Mouse (Mus musculus) CD8-positive naive resting alpha-beta T cell, adult 2 months (primary cell): ENCODE results near the gene Smim8.
"Not testable (repeated sequence)": the region's sequence is repeated elsewhere in the genome, so short reads cannot be mapped to it uniquely, and the experiment has no call there.

Experiments
- DNase-seq, 2 experiments: peaks; one replicate each; pipeline ENCODE4 v3.0.0; 2022; ENCODE audit warnings: low read depth in 2 of 2, low spot score in 2 of 2

Gene Smim8

DNA sequence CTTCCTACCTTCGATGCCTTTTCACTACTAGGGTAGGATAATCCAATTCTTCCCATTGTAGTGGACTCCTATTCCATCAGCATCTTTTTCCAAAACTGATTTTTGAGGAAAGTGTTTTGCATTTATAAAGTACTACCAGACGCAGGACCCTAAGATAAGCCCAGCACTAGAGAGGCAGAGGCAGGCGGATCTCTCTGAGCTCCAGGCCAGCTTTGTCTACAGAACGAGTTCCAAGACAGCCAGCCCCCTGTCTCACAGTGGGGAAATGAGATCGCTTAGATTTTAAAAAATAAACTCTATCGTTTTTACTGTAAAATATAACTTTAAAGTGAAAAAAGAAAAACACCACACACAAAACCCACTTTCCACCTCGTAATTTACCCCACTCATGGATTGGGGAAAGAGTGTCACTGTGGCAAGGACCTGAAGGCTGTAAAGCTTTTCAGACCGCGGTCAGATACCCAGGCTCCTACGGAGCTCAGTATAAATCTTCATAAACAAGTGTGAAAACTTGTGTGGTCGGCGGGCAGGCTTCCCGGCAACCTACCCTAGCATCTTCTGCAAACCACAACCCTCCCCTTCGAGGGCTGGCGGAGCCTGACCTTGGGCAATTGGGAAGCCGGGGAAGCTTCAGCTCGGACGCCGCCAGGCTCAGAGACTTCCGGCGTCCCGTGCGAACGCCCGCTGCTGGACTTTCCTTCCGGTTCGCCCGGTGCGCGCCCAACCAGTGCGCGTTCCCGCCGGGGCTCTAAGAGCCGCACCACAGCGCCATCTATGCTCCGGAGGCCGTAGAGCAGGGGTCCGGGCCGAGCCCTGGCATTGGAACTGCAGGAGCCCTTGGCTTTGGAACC is at the start of gene Smim8:
TSS of gene Smim8 (minus strand) at position 747 of the 851 bp plus-strand sequence.
- peak; percentile 86 to 88 for DNase-seq

DNA sequence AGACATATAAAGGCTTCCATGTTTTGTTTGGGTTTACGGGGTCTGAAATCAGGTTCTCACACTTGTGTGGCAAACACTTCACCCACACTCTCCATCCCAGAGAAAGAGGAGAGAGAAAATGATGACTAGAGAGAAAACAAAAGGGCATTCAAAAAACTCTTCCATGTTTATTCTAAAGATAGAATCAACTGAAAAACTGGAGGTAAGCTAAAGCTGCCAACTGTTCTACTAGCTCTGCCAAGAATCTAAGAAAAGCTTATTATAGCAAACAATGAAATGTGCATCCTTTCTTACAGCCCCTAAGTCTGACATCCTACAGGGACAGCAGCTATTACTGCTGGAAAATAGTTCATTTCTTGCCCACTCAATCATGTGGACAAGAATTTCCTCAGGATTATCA is 45.7 kb upstream of the Smim8 start:
- no peak for DNase-seq

DNA sequence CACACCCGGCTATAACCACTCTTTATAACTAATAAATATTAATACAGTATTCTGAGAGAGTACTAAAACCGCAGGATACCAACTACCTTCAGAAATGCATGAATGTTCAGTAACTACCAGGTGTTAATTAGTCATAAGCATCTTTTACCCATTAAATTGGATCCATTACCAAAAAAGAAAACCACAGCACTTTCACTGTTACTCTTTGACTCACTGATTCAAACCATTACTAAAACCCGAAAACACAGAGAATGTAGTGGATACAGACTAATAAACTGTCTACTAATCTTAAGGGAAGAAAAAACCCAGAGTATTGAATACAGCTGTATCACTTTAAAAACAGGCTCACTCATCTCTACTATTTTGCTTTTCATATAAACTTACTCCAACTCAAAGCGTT is 41.7 kb upstream of the Smim8 start:
- no peak for DNase-seq

DNA sequence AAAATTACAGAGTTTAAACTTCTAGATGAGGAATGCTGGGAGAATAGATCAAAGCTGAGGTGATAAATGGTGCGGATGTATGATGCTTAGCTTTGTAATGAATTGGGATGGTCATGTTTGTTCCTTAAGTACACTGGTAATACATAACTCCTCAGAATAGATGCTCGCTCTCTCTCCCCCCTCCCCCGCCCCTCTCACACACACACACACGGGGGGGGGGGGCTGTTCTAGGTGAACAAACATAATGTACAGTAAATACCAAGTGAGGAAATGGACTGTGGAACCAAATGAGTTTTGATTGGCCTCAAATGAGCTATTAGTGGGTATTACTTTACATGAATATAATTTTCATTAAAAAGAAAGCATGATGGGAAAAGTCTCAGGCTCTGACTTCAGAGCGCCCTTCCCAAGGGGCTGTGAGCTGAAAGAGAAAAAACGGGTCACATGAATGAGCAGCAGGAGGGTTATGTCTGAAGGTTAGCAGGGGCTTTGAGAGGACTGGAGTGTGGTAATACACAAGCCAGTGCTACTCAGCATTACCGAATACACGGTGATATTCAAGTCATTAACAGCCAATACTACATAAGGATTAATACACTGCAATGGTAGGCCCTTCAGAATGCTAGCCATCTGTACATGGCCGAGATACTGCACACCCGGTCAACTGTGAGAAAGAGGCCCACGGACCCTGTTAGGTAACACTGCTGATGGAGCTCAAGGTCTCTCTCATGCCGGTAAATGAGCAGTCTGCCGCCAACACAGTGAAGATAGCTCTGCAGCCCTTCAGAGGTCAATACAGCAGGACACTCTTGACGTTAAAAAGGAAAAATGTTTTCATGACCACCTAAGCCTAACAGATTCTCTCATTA is 23.2 kb upstream of the Smim8 start:
- DNase-seq = no peak

DNA sequence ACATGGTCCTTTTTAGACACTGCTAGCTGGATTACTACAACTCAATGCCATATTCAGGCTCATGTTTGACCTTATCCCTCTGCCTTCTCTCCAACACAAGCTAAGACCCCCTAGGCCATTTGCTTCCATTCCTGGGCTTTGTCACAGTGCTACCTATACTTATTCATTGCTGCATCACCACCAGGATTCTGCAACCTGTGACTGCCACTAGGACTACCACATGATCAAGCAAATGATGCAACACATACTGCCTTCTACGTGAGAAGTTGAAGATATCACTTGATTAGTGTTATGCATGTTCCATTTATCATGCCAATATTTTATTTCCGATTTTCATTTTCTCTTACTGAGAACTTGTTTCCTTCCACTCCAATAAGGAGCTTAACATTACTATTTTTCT is 19.8 kb upstream of the Smim8 start:
- no peak for DNase-seq

DNA sequence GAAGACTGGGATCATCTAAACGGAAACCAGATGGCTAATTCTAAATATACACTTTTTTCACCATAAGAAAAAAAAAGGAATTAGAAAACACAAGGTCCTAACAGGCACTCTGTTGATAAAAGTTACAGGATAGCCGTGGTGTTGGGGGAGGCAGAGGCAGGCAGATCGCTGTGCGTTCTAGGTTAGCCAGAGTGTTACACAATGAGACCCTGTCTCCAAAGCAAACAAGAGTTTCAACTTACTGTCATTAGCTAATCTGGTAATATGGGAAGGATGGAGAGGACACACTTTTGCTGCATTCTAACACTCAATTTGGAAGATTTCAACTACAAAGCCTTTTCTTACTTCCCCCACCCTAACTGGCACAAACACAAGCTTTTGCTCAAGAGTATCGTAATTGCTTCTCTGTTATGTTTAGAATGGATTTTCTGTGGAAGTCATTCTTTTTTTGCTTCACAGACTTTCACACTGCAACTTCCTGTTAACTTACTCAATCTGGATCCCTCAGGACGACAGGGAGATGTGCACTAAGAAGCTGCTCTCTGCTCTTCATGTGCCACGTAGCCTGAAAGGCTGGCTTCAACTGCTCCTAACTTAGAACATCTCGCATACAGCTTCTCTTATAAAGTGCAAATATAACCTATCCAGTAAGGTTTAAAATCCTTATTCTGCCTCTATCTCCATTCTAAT is 19.2 kb upstream of the Smim8 start:
- DNase-seq = no peak

DNA sequence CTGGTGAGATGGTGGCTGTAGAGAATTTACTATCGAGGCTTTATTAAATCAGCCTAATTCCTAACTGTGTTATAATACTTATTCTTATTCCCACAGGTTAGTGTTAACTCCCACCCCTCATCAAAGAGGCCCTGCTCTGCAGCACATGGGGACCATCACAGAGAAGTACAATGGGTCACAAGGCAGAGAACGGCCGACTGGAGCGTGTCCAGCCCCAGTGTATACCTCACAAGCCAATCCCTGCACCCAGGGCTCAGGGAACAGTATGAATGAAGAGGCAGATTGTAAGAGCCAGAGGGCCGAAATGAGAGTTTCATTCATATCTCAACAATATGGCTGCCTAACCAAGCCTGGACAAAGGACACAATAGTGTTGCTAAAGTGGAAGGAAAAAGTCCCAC is 18.1 kb upstream of the Smim8 start:
- DNase-seq = no peak

DNA sequence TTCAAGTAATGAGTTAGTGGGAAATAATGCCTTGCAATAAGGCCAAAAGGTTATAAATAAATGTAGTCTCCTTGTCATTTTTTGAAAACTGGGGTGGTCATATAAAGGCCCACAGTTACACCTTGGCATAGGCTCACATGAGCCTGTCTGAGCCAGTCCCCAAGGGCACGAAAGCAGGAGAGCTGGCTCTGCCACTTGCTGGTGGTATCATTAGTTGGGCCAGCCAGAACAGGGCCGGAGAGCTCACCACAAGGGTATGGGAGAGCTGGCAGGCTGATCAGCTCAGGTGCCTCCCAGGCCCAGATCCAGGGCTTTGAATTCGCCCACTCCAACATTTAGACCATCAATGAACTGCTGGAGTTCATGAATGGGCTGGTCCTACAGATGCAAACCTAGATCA is 8.3 kb upstream of the Smim8 start:
- DNase-seq = no peak

DNA sequence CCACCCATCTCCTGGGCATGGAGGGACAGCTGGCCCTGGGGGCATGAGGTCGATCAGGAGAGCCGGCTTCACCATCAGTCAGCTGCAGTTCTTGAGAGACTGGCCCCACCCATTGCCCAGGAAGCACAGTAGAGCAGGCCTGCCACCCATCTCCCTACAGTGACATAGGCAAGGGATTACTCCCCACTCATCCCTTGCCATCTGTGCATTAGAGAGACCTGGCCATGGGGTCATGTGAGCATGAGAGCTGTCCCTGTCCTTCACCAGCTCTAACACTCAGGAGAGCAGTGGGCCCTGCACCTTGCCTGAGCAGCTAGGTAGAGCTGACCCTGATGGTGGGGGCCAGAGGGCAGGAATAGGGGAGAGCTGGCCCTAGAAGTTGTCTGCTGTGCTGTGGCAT is 7.4 kb upstream of the Smim8 start:
- no peak for DNase-seq

DNA sequence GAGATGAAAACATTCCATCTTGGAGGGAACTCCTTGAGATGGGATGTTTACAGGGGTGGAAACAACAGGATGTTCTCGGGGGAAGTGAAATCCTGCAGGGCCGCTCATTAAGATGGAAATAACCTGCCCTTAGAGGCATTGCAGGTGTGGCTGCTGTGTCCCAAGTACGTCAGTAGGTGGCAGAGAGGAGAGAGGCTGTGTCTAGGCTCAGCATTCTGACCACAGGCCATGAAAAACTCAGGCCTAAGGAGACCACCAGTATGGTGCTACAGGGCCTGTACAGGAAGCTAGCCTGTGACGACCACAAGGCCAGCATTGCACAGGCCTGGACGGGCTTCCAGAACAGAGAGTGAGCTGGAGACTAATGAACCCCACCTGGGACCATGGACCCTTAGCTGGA is 6.6 kb upstream of the Smim8 start:
- no peak for DNase-seq

DNA sequence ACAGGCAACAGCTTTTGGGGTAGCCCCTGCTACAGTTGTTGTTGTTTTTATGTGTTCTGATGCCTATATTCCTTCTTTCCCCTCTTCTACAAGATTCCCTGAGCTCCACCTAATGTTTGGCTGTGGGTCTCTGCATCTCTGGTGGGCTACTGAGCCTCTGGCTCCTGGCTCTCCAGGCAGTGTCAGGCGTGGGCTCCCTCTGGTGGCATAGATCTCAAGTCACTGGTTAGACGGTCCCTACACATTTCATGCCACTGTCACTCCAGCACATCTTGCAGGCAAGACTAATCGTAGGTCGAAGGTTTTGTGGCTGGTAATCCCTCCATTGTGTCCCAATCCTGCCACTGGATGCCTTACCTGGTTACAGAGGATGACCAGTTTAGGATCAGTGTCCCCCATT is 4.5 kb upstream of the Smim8 start:
- peak in 1 of 2 experiments; percentile 27 for DNase-seq

DNA sequence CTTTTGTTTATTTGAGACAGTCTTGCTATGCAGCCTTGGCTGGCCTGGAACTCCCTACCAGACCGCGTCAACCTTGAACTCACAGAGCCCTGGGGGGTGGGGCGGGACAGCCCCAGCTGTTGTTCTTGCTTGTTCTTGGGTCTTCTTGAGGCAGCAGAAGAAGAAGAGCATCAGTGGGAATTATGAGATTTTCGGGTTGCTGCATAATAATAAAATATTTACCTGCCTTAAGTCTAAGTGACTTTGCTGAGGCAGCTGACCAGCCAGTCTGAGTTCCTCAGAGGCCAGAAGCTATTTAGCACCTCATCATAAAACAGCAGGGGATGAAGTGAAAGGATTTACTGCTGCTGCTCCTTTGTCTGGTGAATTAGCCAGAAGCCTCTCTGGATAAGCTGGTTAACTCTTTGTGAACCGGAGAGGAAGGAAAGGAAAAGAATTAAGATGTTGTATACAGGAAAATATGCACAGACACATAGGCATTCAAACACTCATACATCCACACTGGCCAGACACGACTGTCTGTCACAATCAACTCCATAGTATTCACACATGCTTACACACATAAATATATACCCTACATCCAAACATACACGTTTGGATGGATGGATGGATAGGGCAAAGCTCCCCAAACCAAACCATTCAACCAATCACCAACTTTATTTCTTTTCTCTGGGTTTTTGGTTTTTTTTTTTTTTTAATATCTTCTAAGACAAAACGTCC is 6.4 kb downstream of the Smim8 start:
- no peak for DNase-seq

DNA sequence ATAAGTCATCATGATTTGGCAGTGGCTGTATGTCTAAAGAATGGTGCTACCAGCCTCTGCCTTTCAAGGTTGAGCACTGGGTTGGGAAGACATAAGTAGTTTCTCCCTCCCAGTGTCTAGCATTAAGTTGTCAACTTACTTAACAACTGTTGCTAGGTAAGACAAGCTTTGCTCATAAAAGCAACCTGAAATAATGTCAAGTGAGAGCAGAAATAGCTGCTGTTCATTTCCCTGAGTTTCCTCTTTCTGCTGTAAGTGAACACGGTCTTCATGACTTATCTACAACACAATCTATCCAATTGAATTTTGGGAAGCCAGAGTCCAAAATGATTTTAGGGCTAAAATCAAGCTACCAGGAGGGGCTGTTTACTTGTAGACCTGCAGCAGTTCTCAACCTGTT is 22.1 kb downstream of the Smim8 start, which contains the start of gene Gm136:
TSS of gene Gm136 (minus strand) at position 101 of the 400 bp plus-strand sequence.
- DNase-seq = no peak

DNA sequence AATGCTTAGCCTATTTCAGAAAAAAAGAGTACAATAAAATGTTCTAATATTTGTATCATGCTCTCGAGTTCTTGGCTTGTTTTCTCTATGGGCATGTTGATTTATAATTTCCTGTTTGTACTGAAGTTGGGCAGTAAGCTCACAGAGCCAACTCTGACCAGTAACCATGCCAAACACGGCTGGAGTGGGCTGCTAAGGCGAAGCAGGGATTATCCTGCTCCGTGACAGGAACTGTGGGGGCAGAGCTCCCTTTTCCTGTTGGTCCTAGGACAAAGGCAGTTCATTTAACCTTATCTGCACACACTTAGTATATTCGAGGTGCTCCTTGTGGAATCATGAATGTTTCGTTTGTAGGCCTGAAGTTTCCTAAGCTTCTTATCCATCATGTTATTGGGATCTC is 29.0 kb downstream of the Smim8 start:
- no peak for DNase-seq

DNA sequence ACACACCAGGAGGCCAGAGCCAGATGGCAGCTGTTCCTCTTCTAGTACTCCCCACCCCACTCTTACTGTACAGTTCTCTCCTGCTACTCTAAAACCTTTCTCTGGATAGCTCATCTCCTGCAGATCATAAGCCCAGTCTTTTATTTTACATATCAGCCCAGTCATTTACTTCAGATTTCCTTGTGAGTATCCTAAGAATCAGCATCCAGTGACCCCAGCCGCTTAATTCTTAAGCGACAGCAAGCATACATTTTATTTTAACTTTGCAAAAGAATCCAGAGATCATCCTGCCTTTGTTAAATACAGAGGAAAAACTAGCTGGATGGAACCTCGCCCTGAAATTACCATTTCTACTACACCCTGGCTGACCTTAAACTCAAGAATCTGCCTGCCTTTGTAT is 43.8 kb downstream of the Smim8 start:
- no peak for DNase-seq

DNA sequence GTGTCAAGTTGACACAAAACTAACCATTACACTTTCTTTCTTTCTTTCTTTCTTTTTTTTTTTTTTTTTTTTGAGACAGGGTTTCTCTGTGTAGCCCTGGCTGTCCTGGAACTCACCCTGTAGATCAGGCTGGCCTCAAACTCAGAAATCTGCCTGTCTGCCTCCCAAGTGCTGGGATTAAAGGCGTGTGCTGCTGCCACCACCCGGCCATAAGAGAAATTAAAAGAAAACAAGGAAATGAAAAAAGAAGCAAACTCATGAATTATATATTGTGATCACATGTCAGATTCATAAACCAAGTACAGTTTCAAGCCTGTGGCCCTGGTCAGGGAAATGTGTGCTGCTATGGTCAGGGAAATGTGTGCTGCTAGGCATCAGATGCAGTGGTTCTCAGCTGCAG is 44.8 kb downstream of the Smim8 start:
- not testable (repeated sequence) for DNase-seq

DNA sequence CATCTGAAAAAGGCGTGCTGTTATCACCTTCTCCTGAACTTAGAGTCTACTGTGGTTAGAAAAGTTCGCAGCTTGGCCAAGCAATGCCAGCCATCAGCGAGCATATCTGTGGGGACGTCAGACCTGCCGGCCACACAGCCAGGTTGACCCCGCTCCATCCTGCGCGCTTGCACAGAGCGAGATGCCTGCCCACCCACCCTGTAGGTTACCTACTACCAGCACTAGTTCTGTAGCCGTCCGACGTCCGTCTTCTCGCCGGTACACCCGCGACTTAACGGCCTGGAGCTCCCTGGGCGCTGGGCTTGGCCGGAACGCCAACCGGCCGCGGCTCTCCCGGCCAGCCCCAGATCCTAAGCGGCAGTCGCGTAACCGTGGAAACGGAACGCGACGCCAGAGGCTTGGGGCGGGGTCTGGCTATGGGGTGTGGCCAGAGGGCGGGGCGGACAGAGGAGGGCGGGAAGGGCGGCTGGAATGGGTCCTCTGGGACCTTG is 48.3 kb downstream of the Smim8 start, which contains the start of gene Cfap206:
TSS of gene Cfap206 (minus strand) at position 356 of the 491 bp plus-strand sequence.
- no peak for DNase-seq

DNA sequence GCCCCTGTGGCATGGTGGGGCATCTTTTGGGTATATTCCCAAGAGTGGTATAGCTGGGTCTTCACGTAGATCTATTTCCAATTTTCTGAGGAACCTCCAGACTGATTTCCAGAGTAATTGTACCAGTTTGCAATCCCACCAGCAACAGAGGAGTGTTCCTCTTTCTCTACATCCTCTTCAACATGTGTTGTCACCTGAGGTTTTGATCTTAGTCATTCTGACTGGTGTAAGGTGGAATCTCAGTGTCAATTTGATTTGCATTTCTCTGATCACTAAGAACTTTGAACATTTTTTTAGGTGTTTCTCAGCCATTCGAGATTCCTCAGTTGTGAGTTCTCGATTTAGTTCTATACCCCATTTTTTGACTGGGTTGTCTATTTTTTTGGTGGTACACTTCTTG is 52.5 kb downstream of the Smim8 start:
- not testable (repeated sequence) for DNase-seq

DNA sequence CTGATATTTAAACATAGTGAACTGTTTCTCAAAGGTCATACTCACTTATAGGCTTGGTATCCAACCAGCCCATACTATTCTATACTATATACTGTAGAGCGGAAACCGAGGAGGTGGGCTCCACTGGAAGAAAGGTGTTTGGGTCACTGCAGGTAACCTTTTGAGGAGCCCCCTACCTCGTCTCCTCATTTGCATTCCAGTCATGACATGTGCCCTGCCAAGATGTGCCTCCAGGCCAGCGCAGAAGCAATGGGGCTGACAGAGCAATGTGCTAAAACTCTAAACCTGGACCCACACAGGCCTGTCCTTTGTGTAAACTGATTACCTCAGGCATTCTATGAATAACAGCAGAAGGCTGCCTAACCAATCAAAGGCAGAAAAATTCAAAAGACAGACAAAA is 53.9 kb downstream of the Smim8 start:
- no peak for DNase-seq

DNA sequence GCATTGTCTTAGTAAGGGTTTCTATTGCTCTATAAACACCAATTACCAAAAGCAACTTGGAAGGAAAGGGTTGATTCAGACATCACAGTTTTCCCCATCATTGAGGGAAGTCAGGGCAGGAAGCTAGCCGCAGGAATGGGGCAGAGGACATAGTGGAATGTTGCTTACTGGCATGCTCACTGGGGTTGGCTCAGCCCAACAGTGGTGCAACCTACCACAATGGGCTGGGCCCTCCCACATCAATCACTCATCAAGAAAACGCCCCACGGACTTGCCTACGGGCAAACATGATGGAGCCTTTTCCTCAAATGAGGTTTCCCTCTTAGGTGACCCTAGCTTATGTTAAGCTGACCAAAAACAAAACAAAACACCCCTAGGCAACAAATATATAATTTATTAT is 55.0 kb downstream of the Smim8 start:
- DNase-seq = no peak
